Mouse (Mus musculus): ENCODE results near the gene 4930451I11Rik. TPM values are rescaled to one million over a fixed set of nuclear protein-coding genes. Genes with fewer than 3 reads are reported as not detected.

Gene 4930451I11Rik
- total RNA-seq, 2 experiments from 2014 or later: not detected

DNA sequence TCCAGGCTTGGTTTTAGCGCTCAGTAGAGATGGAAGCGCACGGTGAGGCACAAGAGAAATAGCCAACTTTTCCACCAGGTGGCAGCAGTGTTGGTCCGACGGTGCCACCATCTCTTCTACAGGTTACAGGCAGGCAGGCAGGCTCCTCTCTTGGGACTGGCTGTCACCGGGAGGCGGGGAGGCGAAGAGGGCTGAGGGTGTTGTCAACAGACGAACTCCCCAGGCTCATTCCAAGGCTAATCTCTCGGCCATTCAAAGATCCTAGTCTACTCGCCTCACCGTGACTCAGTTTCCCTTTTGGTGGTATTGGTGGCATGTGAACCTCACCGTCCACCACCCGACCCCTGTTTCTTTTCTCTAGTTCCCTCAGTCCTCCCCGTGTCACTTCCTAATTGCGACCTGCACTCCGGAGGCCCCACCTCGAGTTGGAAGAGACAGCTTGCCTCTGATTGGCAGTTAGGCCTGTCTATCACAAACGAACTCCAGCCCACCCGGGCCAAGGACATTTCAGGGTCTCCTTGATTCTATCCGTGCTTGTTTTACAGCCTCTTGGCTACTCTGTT is 678 bp upstream of the 4930451I11Rik start:
- peak; percentile 86 for DNase-seq

DNA sequence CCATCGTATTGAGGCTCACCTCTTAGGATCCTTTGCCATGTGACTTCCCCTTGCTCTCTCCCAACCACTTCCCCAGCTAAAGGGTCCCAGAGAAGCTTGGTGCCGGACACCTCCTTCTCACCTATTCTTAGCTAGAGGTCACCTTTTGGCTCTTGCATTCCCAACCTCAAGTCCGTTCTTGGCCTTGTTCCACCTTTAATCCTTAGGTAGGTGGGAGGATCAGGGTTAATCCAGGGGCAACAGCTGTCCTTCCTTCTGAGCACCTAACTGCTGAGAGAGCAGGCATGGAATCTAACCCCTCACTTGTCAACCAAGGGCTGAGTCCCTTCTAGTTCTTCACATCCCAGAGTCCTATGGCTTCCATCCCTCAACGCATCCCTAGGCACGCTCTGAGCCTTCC is 5.5 kb downstream of the 4930451I11Rik start:
- no peak for DNase-seq

DNA sequence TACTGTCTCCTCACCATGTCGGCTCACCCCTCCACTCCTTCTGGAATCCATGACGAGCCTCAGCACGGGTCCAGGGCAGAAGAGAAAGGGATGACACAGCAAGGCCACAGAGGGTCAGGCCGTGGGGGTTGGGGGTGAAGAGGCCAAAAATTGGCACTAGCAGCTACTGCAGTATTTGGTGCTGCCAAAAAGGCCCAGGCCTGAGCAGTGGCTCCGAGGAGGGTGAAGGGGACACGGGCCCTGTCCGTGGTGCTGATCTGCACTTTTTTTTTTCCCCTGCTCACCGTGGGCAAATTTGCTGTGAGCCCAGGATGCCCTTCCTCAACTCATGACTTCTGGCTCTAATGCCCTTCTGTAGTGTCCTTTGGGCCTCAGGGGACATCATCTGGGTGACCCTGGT is 6.0 kb downstream of the 4930451I11Rik start:
- DNase-seq: peak; percentile 54

DNA sequence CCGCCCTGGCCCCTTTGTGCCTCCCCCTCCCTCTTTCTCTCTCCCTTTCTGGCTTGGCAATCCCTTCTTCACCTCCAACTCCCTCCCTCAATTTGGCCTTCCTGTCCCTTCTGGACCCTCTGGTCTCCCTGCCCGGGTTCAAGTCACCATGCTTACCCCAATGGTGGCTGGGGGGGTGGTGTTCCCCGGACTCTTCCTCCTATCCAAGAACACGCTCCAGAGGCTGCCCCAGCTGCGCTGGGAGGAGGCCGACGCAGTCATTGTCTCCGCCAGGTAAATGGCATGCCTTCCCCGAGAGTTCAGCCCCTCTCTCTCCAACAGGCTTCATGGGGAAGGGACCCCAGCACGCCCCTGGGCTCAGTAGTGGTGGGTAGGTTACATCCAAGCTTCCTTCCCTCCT is 7.5 kb downstream of the 4930451I11Rik start:
- DNase-seq: no peak

DNA sequence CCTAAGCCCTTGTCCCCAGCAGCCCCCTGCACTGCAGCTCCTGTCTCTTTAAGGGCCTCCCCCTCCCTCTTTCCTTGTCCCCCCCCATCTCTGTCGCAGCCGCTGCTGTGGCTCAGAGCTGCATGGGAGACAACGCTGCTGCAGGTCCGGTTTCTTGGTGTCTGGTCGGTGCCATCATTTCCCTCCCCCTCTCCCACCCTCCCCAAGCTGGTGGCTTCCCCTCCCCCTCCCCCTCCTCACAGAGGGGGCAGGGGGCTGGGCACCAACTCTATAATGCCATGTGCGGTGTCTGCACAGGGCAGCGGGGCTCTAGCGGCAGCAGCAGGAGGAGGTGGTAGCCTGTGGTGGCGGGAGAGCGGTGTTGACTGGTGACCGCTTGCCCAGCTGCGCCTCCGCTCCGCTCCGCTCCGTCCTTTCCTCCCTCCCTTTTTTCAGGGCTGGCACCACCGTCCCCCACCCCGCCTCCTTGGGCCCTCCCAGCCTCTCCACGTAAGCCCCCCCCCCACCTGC is 8.2 kb downstream of the 4930451I11Rik start:
- DNase-seq: no peak

DNA sequence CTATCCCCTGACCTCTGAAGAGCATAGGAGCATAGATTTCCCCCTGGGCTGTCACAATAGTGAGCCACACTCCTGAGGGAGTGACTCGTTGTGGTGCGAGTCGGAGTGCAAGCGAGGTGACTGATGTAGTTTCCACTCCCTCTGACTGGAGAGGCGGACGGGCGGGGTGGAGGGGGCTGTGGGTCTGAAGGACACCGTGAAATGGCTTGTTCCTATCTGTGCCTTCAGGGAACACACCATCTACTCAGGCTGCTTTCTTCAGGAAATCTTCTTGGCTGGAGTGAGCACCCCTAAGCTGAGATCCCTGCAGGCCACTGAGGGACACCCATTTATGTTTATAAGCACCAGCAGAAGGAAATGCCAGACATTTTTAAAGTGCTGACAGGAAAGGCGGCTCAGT is 8.7 kb downstream of the 4930451I11Rik start:
- no peak for DNase-seq

DNA sequence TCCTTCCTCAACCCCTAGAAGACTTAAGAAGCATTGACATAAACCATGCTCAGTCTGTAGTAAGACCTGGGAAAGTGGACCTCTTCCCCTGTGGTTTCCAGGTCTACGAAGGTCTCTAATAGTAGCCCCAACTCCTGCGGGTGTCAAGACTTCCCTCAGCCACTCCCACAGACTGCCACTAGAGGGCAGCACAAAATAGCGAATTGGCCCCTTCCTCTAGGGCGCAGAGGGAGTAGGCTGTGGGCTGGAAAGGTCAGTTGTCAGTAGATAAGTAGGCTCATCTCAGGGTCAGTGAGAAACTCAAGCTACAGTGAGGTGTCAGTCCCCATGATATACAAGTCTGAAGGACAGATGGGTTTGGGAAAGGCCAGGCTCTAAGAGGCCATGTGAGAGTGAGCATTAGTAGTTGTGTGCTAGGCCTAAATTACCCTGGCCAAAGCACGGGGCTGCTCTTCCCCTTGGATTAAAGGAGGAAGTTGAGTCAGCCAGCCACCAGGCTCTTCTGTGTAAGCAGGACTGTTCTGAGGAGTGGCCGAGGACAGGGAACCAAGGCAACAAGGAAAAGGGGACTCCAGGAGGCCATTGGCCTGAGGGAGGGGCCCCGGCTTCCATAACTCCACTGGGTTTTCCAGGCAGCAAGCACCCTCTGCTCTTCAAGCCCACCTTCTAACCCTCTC is 9.5 kb downstream of the 4930451I11Rik start:
- DNase-seq: peak; percentile 87

DNA sequence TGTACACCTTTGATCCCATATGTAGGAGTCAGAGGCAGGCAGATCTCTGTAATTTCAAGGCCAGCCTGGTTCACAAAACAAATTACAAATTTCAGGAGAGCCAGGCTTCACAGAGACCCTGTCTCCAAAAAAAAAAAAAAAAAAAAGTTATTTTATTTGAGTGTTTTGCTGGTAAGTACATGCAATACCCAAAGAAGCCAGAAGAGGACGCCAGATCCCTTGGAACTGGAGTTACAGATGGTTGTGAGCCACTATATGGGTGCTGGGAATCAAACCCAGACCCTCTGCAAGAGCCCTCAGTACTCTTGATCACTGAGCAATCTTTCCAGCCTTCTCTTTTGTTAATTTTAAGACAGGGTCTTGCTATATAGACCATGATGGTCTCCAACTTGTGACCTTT is 12.6 kb downstream of the 4930451I11Rik start:
- DNase-seq: no peak

DNA sequence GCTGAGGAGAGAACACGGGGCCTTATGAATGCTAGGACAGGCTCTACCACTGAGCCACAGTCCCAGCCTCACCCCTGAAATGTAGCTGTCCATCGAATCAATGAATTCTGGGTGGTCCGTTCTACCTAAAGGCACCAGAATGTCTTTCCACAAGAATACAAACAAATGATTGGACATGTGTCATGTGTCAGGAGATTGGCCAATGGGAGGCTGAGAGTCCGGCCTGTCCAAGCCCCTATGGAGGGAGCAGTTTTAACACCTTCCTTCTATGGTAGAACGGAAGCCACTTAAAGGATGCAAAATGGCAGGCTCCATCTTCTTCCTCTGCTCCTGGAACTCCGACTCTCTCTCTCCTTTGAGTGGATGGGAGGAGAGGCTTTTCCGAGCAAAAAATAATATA is 13.8 kb downstream of the 4930451I11Rik start:
- DNase-seq: no peak

DNA sequence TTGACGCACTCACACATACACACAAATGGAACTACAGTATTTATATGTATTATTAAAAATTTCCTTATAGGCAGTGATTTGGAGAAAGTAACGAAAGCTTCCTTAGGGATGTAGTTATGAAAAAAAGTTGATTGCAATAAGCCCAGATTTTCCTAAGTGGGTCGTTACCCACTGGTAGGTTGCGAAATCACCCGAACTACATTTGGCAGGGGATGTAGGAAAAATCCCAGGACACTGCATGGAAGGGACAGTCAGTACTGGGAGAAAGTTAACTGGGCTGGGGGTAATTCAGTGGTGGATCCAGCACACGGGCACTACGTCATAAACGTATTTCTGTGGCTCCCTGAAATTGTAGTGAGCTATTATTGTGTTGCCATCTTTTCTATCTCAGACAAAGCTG is 14.9 kb downstream of the 4930451I11Rik start:
- no peak for DNase-seq

DNA sequence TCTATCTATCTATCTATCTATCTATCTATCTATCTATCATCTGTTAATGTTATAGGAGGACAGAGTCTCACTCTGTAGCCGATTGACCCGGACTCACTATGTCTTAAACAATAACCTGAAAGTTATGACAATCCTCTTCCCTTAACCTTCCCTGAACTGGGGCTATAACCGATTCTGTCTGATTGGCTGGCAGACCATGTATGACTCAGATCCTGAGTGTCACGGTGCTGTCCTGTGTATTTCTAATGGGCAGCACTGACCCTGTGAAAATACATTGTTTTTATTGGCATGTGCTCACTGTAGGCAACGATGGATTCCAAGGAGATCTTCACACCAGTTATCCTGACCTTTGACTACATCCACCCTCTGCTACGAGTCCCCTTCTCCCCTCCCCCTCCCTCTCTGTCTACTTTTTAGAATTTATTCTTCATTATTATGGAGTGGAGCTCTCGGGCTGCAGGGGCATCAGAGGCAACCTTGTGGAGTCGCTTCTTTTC is 15.7 kb downstream of the 4930451I11Rik start:
- DNase-seq: no peak

DNA sequence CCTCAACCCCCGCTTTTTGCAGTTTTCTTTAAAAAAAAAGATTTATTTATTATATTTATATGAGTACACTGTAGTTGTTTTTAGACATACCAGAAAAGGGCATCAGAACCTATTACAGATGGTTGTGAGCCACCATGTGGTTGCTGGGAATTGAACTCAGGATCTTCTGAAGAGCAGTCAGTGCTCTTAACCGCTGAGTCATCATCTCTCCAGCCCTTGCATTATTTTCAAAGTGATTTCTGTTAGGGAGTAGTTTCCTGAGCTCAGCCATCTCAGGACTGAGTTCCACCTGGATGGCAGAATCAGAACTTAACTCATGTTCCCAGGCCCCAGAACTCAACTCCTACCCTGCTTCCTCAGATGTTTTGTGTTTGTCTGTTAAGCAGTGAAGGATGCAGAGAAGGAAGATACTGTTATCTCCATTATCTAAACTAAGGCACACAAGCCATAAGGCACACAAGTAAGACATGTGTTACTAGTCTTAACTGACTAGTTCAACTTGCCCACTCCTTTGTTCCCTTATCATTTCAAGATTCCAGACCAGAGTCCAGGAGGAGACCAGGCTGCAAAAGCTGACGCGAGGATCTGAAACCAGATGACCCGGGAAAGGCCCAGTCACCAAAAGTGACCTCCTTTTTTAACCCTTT is 21.6 kb downstream of the 4930451I11Rik start:
- no peak for DNase-seq

DNA sequence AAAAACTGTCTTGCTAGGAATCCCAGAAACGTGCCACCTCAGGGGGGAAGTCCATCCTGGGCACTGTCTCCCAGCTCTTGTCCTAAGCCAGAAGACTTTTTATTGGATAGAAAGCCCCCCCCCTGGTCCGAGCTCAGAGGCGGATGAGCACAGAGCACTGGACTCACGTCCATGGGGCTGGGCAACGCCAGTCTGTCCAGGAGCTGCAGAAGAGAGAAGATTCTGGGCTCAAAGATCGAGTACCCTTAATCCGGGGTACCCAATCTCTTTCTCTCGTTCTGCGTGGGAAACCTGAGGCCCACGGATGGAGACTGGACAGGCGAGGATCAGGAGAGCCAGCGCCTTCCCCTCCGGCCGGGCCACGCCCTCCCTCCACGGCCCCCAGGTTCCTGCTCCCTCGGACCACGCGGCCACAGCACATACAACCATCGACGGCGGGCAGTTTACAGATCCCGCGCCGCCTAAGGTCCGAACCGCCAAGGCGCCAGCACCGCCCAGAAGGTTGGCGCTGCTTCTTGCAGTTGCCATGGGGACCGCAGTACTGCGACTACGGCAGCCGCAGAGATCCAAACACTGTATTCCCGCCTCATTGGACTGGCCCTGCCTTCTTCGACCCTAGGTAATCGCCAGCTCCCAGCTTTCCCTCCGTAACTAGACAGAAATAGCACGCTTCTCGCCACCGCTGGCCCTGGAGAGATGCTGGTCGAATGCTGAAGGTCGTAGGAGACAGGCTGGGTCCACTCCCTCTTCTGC is 22.6 kb downstream of the 4930451I11Rik start:
- DNase-seq: peak; percentile 88

DNA sequence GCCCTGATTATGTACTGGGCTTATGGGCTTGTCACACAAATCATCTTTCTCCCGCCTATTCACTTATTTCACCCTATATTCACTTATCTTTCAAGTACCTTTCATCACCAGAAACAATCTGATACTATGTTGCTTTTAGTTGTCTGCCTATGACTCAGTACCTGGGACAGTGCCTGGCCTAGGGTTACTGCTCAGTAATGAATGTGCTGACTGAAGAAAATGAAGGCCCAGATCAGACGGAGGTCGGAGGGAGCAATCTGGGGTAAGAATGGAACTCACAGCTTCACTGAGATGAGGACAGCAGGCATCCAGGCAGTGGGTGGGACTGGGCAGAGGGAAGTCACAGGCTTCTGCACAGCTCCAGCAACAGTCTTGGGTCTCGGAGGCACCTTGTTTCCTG is 24.0 kb downstream of the 4930451I11Rik start:
- DNase-seq: no peak

DNA sequence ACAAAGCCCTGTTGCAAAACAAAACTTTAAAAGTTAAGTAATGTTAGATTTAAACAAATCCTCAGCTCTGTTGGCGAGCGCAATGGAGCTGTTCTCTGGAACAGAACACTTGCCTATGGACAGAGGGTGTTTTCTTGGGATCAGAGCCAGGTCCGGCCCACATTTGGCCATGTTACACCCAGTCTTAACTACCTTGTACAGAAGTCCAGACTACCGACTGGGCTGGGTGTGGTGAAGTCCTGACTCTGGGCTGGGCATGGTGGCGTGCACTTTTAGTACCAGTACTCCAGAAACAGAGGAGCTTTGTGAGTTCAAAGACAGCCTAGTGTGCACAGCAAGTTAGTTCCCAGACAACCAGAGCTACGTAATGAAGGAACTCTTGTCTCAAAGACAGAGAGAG is 24.5 kb downstream of the 4930451I11Rik start:
- DNase-seq: no peak

DNA sequence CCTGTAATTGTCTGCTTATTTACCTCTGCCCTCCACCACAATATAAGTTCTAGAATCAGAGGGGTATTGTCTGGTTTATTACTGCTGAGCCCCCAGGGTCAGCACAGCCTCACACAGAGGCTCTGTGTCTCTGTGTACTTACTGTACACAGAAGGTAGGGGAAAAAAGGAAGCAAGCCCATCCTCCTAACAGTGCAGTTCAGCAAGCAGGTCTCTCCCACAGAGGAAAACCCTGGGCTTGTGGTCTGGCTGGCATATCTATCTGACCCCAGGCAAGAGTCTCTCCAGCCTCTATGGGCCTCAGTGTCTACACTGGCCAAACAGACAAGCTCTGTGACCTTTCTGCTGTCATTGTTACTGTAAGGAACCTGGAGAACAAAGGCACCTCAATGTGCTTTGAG is 27.7 kb downstream of the 4930451I11Rik start:
- no peak for DNase-seq

DNA sequence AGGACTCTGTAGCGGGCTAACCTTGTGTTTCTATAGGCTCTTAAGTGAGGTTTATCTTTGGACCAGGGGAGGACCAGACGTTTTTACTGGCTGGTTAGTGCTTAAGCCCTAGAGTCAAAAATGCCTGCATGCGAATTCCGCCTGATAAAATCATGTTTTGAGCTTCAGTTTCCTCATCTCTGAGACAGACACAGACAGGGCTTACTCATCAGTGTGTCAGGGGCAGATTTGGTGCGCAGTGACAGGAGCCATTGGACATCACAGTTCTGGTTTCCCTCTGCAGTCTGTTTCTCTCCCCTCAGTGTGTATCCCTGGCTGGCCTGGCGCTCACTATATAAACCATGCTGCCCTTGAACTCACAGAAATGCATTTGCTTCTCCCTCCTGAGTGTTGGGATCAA is 28.3 kb downstream of the 4930451I11Rik start:
- no peak for DNase-seq

DNA sequence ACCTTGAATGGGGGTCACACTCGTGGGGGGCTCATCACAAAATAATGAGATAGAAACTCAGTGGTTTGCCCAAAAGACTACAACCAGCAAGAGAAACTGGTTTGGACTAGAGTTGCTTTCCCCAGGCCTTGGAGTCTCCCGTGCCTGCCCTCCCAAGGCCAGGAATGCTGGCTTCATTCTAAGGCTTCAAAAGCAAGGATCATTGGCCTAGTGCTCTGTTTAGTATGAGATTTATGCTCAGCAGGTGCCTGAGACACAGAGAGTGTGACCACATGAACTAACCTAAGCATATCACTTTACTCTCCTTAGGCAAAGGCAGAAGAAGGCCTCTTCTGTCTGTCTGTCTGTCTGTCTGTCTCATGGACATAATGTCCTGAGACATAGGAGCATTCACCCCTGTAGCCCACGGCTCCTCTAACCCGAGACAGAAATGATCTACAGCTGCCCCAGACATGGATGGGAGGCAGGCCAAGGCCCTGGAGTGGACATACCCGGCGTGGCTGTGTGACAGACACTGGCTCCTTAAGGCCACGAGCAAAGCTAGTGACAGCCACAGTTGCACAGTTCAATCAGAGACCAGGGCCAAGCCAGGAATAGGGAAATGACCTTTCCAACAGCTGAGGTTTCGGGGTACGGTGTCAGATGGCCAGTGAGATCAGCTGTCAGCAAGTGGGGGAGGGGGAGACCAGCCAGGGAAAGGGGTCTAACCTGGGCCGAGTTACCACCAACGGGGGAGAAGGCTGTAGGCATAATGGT is 29.1 kb downstream of the 4930451I11Rik start:
- DNase-seq: no peak

DNA sequence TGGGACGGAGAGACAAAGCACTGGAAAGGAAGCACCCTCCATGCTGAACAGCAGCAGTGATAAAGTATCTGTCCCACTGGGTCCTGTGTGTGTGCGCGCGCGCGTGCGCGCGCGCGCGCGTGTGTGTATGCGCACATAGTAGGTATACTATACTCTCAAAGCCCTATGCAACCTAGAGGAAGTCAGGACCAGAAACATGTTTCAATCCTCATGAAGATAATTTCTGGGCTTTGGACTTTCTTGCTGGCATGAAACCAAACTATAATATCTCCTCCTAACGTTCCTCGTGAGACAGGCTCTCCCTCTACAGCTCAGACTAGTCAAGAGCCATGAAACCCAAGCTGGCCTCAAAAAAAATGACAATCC is 30.4 kb downstream of the 4930451I11Rik start:
- no peak for DNase-seq

DNA sequence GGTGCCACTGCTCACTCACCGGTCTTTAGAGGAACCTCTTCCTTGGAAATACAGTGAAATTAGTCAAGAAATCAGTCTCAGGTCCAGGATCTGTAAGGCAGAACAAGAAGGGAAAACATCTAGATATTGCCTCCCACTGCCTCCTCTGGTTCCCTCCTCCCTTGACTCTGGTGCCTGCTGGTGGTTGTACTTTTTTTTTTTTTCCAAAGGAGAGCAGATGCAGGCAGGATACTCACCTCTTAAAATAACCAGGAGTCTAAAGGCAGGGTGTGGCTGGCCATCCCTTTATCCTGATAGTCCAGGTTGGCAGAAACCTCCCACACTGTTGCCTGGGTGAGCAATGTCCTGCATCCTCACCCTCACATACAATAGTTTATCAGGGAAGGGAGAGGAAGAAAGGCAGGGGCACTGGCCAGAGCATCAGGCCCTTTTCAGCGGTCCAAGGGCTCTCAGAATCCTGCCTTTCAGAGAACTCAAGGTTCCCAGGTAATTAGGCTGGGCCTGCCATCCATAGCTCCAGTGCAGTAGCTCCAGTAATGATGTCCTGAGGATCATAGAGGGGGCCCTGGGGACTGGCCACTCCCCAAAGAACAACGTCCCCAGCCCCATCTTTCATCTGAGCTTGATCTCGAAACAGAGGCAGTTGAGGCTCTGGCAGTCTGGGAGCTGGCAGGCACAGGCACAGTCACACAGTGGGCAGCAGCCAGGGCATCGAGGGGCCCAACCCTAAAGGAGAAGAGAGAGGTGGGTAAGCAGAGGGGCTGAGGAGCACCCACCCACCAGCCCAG is 31.0 kb downstream of the 4930451I11Rik start:
- no peak for DNase-seq

DNA sequence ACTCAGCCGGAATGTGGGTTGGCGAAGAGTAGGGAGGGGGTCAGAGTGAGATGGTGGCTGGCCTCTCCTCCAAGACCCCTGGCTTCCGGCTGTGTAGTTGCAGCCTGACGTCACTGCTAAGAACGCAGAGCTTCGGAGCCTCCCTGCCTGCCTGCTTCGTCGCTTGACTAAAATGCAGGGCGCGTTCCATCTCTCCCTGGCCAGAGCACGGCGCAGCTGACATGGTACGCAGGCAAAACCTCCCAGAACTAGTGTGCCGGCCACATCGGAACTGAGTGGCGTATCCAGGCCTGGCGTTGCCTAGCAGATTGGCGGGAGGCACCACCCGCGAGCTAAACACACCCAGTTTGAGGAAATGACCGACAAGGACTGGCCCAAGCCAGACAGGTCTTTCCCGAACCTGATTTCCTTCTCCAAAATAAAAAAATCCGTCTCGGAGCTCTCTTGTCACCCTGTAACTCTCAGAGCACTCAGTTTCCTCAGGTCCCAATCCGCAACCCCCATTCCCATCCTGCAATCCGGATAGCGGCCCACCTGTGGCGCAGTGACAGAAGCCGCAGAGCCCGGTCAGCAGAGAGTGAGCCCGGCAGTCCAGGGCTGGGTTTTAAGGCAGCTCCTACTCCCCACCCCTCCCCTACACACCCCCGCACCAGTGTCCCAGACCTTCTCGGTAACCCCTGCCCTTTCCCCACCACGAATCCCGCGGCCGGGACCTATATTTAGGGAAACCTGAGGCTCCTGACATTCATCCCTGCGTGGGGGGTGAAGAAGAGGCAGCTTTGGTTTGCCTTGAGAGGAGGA is 31.8 kb downstream of the 4930451I11Rik start:
- peak; percentile 49 for DNase-seq

All from heart, postnatal 4 days (tissue).